Mouse (Mus musculus): ENCODE measurements around the gene Plek.
A peak's percentile ranks its signal among the peaks of the same experiment; 100 is the strongest.
"Not testable (repeated sequence)": the region's sequence is repeated elsewhere in the genome, so short reads cannot be mapped to it uniquely, and the experiment has no call there.

The Plek gene

GRCm38 (mm10) chr11:17051545-17052475 is at the start of gene Plek, which contains the start of gene Cnrip1:
Gene Plek (minus strand): TSS chr11:17052381.
Gene Cnrip1 (plus strand): TSS chr11:17051586.
- no peak for DNase-seq (ENCODE audit: low read depth in 1 of 2, low spot score in 2 of 2)

GRCm38 (mm10) chr11:17086106-17086505 is 33.9 kb upstream of the Plek start:
- no peak for DNase-seq (ENCODE audit: low read depth in 1 of 2, low spot score in 2 of 2)

- no peak for DNase-seq (ENCODE audit: low read depth in 1 of 2, low spot score in 2 of 2)
Observed at GRCm38 (mm10) chr11:17083866-17084265, 31.7 kb upstream of the Plek start.

GRCm38 (mm10) chr11:17083455-17083854 is 31.3 kb upstream of the Plek start:
- DNase-seq (ENCODE audit: low read depth in 1 of 2, low spot score in 2 of 2), result no peak

GRCm38 (mm10) chr11:17082953-17083352 is 30.8 kb upstream of the Plek start:
- no peak for DNase-seq (ENCODE audit: low read depth in 1 of 2, low spot score in 2 of 2)

GRCm38 (mm10) chr11:17082086-17082485 is 29.9 kb upstream of the Plek start:
- DNase-seq (ENCODE audit: low read depth in 1 of 2, low spot score in 2 of 2), result no peak

GRCm38 (mm10) chr11:17075656-17076055 is 23.5 kb upstream of the Plek start:
- DNase-seq (ENCODE audit: low read depth in 1 of 2, low spot score in 2 of 2), result no peak

- DNase-seq (ENCODE audit: low read depth in 1 of 2, low spot score in 2 of 2), result not testable (repeated sequence)
Observed at GRCm38 (mm10) chr11:17069360-17069759, 17.2 kb upstream of the Plek start.

- no peak for DNase-seq (ENCODE audit: low read depth in 1 of 2, low spot score in 2 of 2)
Observed at GRCm38 (mm10) chr11:17052476-17053049, 382 bp upstream of the Plek start.

GRCm38 (mm10) chr11:17045806-17046205 is 6.4 kb downstream of the Plek start:
- DNase-seq (ENCODE audit: low read depth in 1 of 2, low spot score in 2 of 2), result no peak

GRCm38 (mm10) chr11:17023984-17024383 is 28.2 kb downstream of the Plek start:
- no peak for DNase-seq (ENCODE audit: low read depth in 1 of 2, low spot score in 2 of 2)

- DNase-seq (ENCODE audit: low read depth in 1 of 2, low spot score in 2 of 2), result no peak
Observed at GRCm38 (mm10) chr11:17023206-17023605, 29.0 kb downstream of the Plek start.

GRCm38 (mm10) chr11:17019328-17019727 is 32.9 kb downstream of the Plek start:
- DNase-seq (ENCODE audit: low read depth in 1 of 2, low spot score in 2 of 2), result no peak

GRCm38 (mm10) chr11:17012948-17013347 is 39.2 kb downstream of the Plek start:
- no peak for DNase-seq (ENCODE audit: low read depth in 1 of 2, low spot score in 2 of 2)

GRCm38 (mm10) chr11:17008498-17008941 is 43.7 kb downstream of the Plek start:
- DNase-seq (ENCODE audit: low read depth in 1 of 2, low spot score in 2 of 2), result peak in 1 of 2 experiments; percentile 64

GRCm38 (mm10) chr11:17007517-17008173 is 44.5 kb downstream of the Plek start:
- no peak for DNase-seq (ENCODE audit: low read depth in 1 of 2, low spot score in 2 of 2)

GRCm38 (mm10) chr11:17006526-17006925 is 45.7 kb downstream of the Plek start:
- DNase-seq (ENCODE audit: low read depth in 1 of 2, low spot score in 2 of 2), result not testable (repeated sequence)

- peak in 1 of 2 experiments; percentile 16 for DNase-seq (ENCODE audit: low read depth in 1 of 2, low spot score in 2 of 2)
Observed at GRCm38 (mm10) chr11:17004899-17005846, 47.0 kb downstream of the Plek start.

- no peak for DNase-seq (ENCODE audit: low read depth in 1 of 2, low spot score in 2 of 2)
Observed at GRCm38 (mm10) chr11:17003757-17004156, 48.4 kb downstream of the Plek start.

GRCm38 (mm10) chr11:17002739-17003373 is 49.3 kb downstream of the Plek start:
- DNase-seq (ENCODE audit: low read depth in 1 of 2, low spot score in 2 of 2), result no peak
